Mouse (Mus musculus) small intestine, adult 2 months (tissue): ENCODE results near the gene Tas2r143.

ENCODE experiments used
- CTCF ChIP-seq: fragments of 200-500 bp; IDR thresholded peaks from 2 replicates; pipeline ENCODE4 v1.5.1; 2012; ENCODE audit warnings: low read depth, mild to moderate bottlenecking, control low read depth, inconsistent platforms, low read length, moderate library complexity, mixed read lengths; ENCODE audit not compliant: insufficient replicate concordance, insufficient read length; ENCODE audit errors: extremely low read depth
- POLR2A ChIP-seq: fragments of 200-500 bp; IDR thresholded peaks from 2 replicates; pipeline ENCODE4 v1.6.1; 2012; ENCODE audit warnings: low read depth, mild to moderate bottlenecking, control low read depth, inconsistent platforms, low read length, moderate library complexity

- TF ChIP-seq CTCF (no peak), POLR2A (no peak)
These were observed 2.9 kb upstream of the Tas2r143 start for GRCm38 (mm10) chr6:42397041-42397657.
